Mouse (Mus musculus): Measurements from ENCODE around the gene Robo1. TPM values are rescaled to one million over a fixed set of nuclear protein-coding genes. Genes with fewer than 3 reads are reported as not detected.

Gene Robo1
- polyA plus RNA-seq, 1 experiment from 2014 or later: 40.1 TPM

DNA sequence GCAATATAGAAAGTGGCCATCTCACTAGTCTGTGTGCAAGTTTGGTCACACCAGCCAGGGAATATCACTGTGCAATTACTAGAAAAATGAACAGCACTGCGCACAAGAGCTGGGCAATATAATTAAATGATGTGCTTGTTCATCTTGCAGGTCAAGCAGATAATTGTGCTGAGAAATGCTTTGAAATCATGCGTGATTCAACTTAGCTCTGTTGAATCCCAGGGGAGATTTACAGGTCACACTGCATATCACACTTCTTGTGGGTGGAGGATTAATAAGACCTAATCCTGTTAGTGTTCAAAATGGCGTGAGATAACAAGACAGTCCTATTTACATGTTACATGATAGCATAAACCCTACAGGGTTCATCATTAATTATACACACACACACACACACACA lies 157.6 kb downstream of the Robo1 start:
- Histone ChIP-seq H3K36me3 (ENCODE audit: control insufficient read depth, insufficient read depth, low read length) (no peaks in the 10 kb centered on the region), H3K4me3 (ENCODE audit: low read depth, low read length) (no peak overlapping the region), H3K27me3 (ENCODE audit: control insufficient read depth, insufficient read depth, low read length) (no peaks in the 10 kb centered on the region), H3K9me3 (ENCODE audit: control insufficient read depth, low read length) (no peaks in the 10 kb centered on the region), H3K4me2 (ENCODE audit: low read depth, severe bottlenecking) (no peak overlapping the region), H3K27ac (replicated peaks; ENCODE audit: low read depth, low read length) (no peak overlapping the region), H3K4me1 (ENCODE audit: control insufficient read depth, insufficient read depth, low read length) (no peaks in the 10 kb centered on the region), H3K9ac (ENCODE audit: low read length) (no peak overlapping the region)
- DNase-seq (ENCODE audit: low spot score) (no peak), ATAC-seq (ENCODE audit: insufficient number of reproducible peaks, low FRiP score, low TSS enrichment, low read depth) (no peak)
- 83% methylated on average over 3 of the region's 3 CpGs for WGBS

- H3K9ac ChIP-seq (ENCODE audit: low read length): no peak overlapping the region
- 74% methylated on average over 2 of the region's 2 CpGs for WGBS
- H3K27me3 ChIP-seq (ENCODE audit: control insufficient read depth, insufficient read depth, low read length): no peaks in the 10 kb centered on the region
- H3K9me3 ChIP-seq (ENCODE audit: control insufficient read depth, low read length): no peaks in the 10 kb centered on the region
- H3K4me3 ChIP-seq (ENCODE audit: low read depth, low read length): no peak overlapping the region
- H3K27ac ChIP-seq (replicated peaks; ENCODE audit: low read depth, low read length): no peak overlapping the region
- H3K4me2 ChIP-seq (ENCODE audit: low read depth, severe bottlenecking): no peak overlapping the region
- DNase-seq (ENCODE audit: low spot score): no peak
- no peaks in the 10 kb centered on the region for H3K4me1 ChIP-seq (ENCODE audit: control insufficient read depth, insufficient read depth, low read length)
- H3K36me3 ChIP-seq (ENCODE audit: control insufficient read depth, insufficient read depth, low read length): no peaks in the 10 kb centered on the region
- ATAC-seq (ENCODE audit: insufficient number of reproducible peaks, low FRiP score, low TSS enrichment, low read depth): no peak
Observed at GRCm38 (mm10) chr16:72470037-72470673, 162.0 kb downstream of the Robo1 start.

GRCm38 (mm10) chr16:72510716-72511199 lies 202.7 kb downstream of the Robo1 start:
- Histone ChIP-seq H3K9me3 (ENCODE audit: control insufficient read depth, low read length) (no peaks in the 10 kb centered on the region), H3K36me3 (ENCODE audit: control insufficient read depth, insufficient read depth, low read length) (no peaks in the 10 kb centered on the region), H3K4me2 (ENCODE audit: low read depth, severe bottlenecking) (no peak overlapping the region), H3K27me3 (ENCODE audit: control insufficient read depth, insufficient read depth, low read length) (no peaks in the 10 kb centered on the region), H3K4me3 (ENCODE audit: low read depth, low read length) (no peak overlapping the region), H3K4me1 (ENCODE audit: control insufficient read depth, insufficient read depth, low read length) (no peaks in the 10 kb centered on the region), H3K27ac (replicated peaks; ENCODE audit: low read depth, low read length) (no peak overlapping the region), H3K9ac (ENCODE audit: low read length) (no peak overlapping the region)
- 31% methylated on average over 6 of the region's 6 CpGs for whole genome bisulfite sequencing
- no peak for ATAC-seq (ENCODE audit: insufficient number of reproducible peaks, low FRiP score, low TSS enrichment, low read depth)
- no peak for DNase-seq (ENCODE audit: low spot score)

DNA sequence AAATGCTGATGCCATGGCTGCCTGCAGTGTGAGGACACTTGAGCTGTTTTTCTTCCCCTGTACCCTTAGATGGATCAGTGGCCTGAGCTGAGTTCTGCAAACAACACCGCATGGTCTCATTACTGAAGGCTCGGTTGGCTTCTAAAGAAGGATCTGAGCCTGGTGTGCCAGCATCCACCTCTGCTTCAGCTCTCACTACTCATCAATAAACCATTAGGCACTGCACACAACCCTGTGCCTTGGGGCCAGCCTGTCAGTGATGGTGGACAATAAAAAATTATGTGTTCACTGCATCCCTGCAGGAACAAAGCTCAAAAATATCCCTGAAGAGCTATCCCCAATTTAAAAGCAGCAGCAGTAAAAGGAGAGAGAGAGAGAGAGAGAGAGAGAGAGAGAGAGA lies 223.2 kb downstream of the Robo1 start:
- no peaks in the 10 kb centered on the region for H3K4me1 ChIP-seq (ENCODE audit: control insufficient read depth, insufficient read depth, low read length)
- no peak overlapping the region for H3K27ac ChIP-seq (replicated peaks; ENCODE audit: low read depth, low read length)
- no peak overlapping the region for H3K4me2 ChIP-seq (ENCODE audit: low read depth, severe bottlenecking)
- DNase-seq (ENCODE audit: low spot score): no peak
- H3K36me3 ChIP-seq (ENCODE audit: control insufficient read depth, insufficient read depth, low read length): no peaks in the 10 kb centered on the region
- H3K9me3 ChIP-seq (ENCODE audit: control insufficient read depth, low read length): no peaks in the 10 kb centered on the region
- H3K4me3 ChIP-seq (ENCODE audit: low read depth, low read length): no peak overlapping the region
- no peak for ATAC-seq (ENCODE audit: insufficient number of reproducible peaks, low FRiP score, low TSS enrichment, low read depth)
- 46% methylated on average over 2 of the region's 2 CpGs for WGBS
- H3K9ac ChIP-seq (ENCODE audit: low read length): no peak overlapping the region
- H3K27me3 ChIP-seq (ENCODE audit: control insufficient read depth, insufficient read depth, low read length): no peaks in the 10 kb centered on the region

DNA sequence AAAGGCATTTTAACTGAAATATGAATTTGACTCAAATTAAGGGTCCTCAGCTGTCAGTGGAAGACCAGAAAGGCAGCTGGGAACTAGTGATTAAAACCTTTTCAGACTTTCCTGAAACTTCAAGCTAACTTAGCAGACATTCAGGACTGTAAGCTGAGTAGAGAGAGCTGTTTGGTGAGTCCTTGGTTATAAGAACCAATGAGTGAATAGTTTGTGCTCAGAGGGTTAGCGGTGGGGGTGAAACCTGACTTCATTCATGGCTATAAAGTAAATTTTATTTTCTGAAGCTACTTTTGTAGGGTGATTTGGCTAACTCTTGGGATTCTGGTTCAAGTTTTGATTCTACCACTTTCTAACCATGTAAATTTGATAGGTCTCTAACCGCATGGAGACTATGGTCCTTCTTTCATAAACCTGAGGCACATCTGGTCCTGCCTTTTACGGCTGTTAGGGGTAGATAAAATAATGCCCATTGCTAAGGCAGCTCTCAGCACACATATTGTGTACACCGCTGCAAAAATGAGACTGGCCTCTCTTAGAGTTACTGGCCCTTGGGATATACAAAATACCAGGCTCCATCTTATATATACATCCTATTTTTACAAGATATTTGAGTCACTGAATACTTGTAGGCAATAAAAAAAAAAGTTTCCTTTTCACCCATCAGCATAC lies 225.9 kb downstream of the Robo1 start:
- no peaks in the 10 kb centered on the region for H3K27me3 ChIP-seq (ENCODE audit: control insufficient read depth, insufficient read depth, low read length)
- H3K4me3 ChIP-seq (ENCODE audit: low read depth, low read length): no peak overlapping the region
- DNase-seq (ENCODE audit: low spot score) (no peak), ATAC-seq (ENCODE audit: insufficient number of reproducible peaks, low FRiP score, low TSS enrichment, low read depth) (no peak)
- H3K4me1 ChIP-seq (ENCODE audit: control insufficient read depth, insufficient read depth, low read length): no peaks in the 10 kb centered on the region
- no peaks in the 10 kb centered on the region for H3K9me3 ChIP-seq (ENCODE audit: control insufficient read depth, low read length)
- H3K36me3 ChIP-seq (ENCODE audit: control insufficient read depth, insufficient read depth, low read length): no peaks in the 10 kb centered on the region
- H3K27ac ChIP-seq (replicated peaks; ENCODE audit: low read depth, low read length): no peak overlapping the region
- 83% methylated on average over 4 of the region's 4 CpGs for WGBS
- no peak overlapping the region for H3K9ac ChIP-seq (ENCODE audit: low read length)
- no peak overlapping the region for H3K4me2 ChIP-seq (ENCODE audit: low read depth, severe bottlenecking)

- DNase-seq (ENCODE audit: low spot score): no peak
- 38% methylated on average over 3 of the region's 3 CpGs for WGBS
- ATAC-seq (ENCODE audit: insufficient number of reproducible peaks, low FRiP score, low TSS enrichment, low read depth): no peak
Observed at GRCm38 (mm10) chr16:72538171-72538570, 230.1 kb downstream of the Robo1 start.

GRCm38 (mm10) chr16:72543928-72544327 lies 235.8 kb downstream of the Robo1 start:
- no peak overlapping the region for H3K27ac ChIP-seq (replicated peaks; ENCODE audit: low read depth, low read length)
- H3K4me1 ChIP-seq (ENCODE audit: control insufficient read depth, insufficient read depth, low read length): no peaks in the 10 kb centered on the region
- DNase-seq (ENCODE audit: low spot score): no peak
- no peak for ATAC-seq (ENCODE audit: insufficient number of reproducible peaks, low FRiP score, low TSS enrichment, low read depth)
- 83% methylated on average over 3 of the region's 3 CpGs for WGBS
- no peak overlapping the region for H3K9ac ChIP-seq (ENCODE audit: low read length)
- no peaks in the 10 kb centered on the region for H3K27me3 ChIP-seq (ENCODE audit: control insufficient read depth, insufficient read depth, low read length)
- H3K4me2 ChIP-seq (ENCODE audit: low read depth, severe bottlenecking): no peak overlapping the region
- no peaks in the 10 kb centered on the region for H3K9me3 ChIP-seq (ENCODE audit: control insufficient read depth, low read length)
- no peaks in the 10 kb centered on the region for H3K36me3 ChIP-seq (ENCODE audit: control insufficient read depth, insufficient read depth, low read length)
- no peak overlapping the region for H3K4me3 ChIP-seq (ENCODE audit: low read depth, low read length)

More at GRCm38 (mm10) chr16:72538171-72538570, 230.1 kb downstream of the Robo1 start:
- H3K27ac ChIP-seq (replicated peaks; ENCODE audit: low read depth, low read length): no peak overlapping the region
- H3K9ac ChIP-seq (ENCODE audit: low read length): no peak overlapping the region
- H3K4me1 ChIP-seq (ENCODE audit: control insufficient read depth, insufficient read depth, low read length): no peaks in the 10 kb centered on the region
- no peak overlapping the region for H3K4me3 ChIP-seq (ENCODE audit: low read depth, low read length)
- no peak overlapping the region for H3K4me2 ChIP-seq (ENCODE audit: low read depth, severe bottlenecking)
- no peaks in the 10 kb centered on the region for H3K27me3 ChIP-seq (ENCODE audit: control insufficient read depth, insufficient read depth, low read length)
- H3K9me3 ChIP-seq (ENCODE audit: control insufficient read depth, low read length): no peaks in the 10 kb centered on the region
- no peaks in the 10 kb centered on the region for H3K36me3 ChIP-seq (ENCODE audit: control insufficient read depth, insufficient read depth, low read length)

GRCm38 (mm10) chr16:72544950-72545349 lies 236.8 kb downstream of the Robo1 start:
- no peak overlapping the region for H3K27ac ChIP-seq (replicated peaks; ENCODE audit: low read depth, low read length)
- WGBS: 71% methylated on average over 2 of the region's 2 CpGs
- H3K27me3 ChIP-seq (ENCODE audit: control insufficient read depth, insufficient read depth, low read length): no peaks in the 10 kb centered on the region
- no peaks in the 10 kb centered on the region for H3K36me3 ChIP-seq (ENCODE audit: control insufficient read depth, insufficient read depth, low read length)
- H3K4me1 ChIP-seq (ENCODE audit: control insufficient read depth, insufficient read depth, low read length): no peaks in the 10 kb centered on the region
- no peak overlapping the region for H3K9ac ChIP-seq (ENCODE audit: low read length)
- H3K4me3 ChIP-seq (ENCODE audit: low read depth, low read length): no peak overlapping the region
- ATAC-seq (ENCODE audit: insufficient number of reproducible peaks, low FRiP score, low TSS enrichment, low read depth) (no peak), DNase-seq (ENCODE audit: low spot score) (no peak)
- H3K9me3 ChIP-seq (ENCODE audit: control insufficient read depth, low read length): no peaks in the 10 kb centered on the region
- no peak overlapping the region for H3K4me2 ChIP-seq (ENCODE audit: low read depth, severe bottlenecking)
